Mouse (Mus musculus) heart, embryonic 12.5 days (tissue): ENCODE results near the gene Birc5. TPM values are rescaled to one million over a fixed set of nuclear protein-coding genes. Genes with fewer than 3 reads are reported as not detected.
"Not testable (repeated sequence)": the region's sequence is repeated elsewhere in the genome, so short reads cannot be mapped to it uniquely, and the experiment has no call there.

Source experiments
- ATAC-seq: fragments of 200-750 bp; cut with Nextera tagmentation; 2 replicates; pipeline ENCODE4 v1.8.0; 2017; ENCODE audit warnings: moderate TSS enrichment, moderate library complexity; ENCODE audit not compliant: insufficient number of reproducible peaks, low FRiP score
- H3K27ac ChIP-seq: fragments of 300-500 bp; sonication (generic); 2 replicates; pipeline ENCODE4 v1.5.1; 2016; ENCODE audit warnings: mild to moderate bottlenecking, moderate library complexity; ENCODE audit not compliant: poor library complexity, severe bottlenecking
- H3K27me3 ChIP-seq: fragments of 300-500 bp; sonication (generic); replicated peaks from 2 replicates; pipeline ENCODE4 v1.6.1; 2016; ENCODE audit warnings: mild to moderate bottlenecking, moderate library complexity
- H3K36me3 ChIP-seq: fragments of 300-500 bp; sonication (generic); 2 replicates; pipeline ENCODE4 v1.6.1; 2016; ENCODE audit warnings: mild to moderate bottlenecking, moderate library complexity
- H3K4me1 ChIP-seq: fragments of 300-500 bp; sonication (generic); replicated peaks from 2 replicates; pipeline ENCODE4 v1.6.1; 2016; ENCODE audit warnings: mild to moderate bottlenecking
- H3K4me2 ChIP-seq: fragments of 300-500 bp; sonication (generic); 2 replicates; pipeline ENCODE4 v1.6.1; 2016; ENCODE audit warnings: mild to moderate bottlenecking, moderate library complexity
- H3K4me3 ChIP-seq: fragments of 300-500 bp; sonication (generic); 2 replicates; pipeline ENCODE4 v1.5.1; 2016; ENCODE audit warnings: mild to moderate bottlenecking
- H3K9ac ChIP-seq: fragments of 300-500 bp; sonication (generic); 2 replicates; pipeline ENCODE4 v1.6.1; 2016; ENCODE audit warnings: mild to moderate bottlenecking, moderate library complexity
- H3K9me3 ChIP-seq: fragments of 300-500 bp; sonication (generic); replicated peaks from 2 replicates; pipeline ENCODE4 v1.6.1; 2016; ENCODE audit warnings: mild to moderate bottlenecking, moderate library complexity
- WGBS: fragments of 180-500 bp; shearing (Covaris S2); methylation state at CpG from one replicate; pipeline ENCODE4 v1.1.7; 2016; 5-methylcytosine and 5-hydroxymethylcytosine counted together
- polyA plus RNA-seq: library from polyadenylated mRNA; unstranded; fragments of >200 nt; fragmentation: Nextera tagmentation; extraction: Ambion mirVana; gene quantifications from 2 replicates; pipeline ENCODE4 v1.2.1, GENCODE M21; 2016

The Birc5 gene
- polyA plus RNA-seq: 250 and 252 TPM in 2 replicates

GRCm38 (mm10) chr11:117848985-117849671 is at the start of gene Birc5:
Gene Birc5, plus strand, starts transcription at chr11:117849251.
- peak within 1 kb of the TSS; percentile 85 for H3K9ac ChIP-seq
- peak; percentile 96 for ATAC-seq
- peaks cover 30% of the 10 kb centered on the region for H3K36me3 ChIP-seq
- H3K9me3 ChIP-seq: no peaks in the 10 kb centered on the region
- H3K4me2 ChIP-seq: peak within 1 kb of the TSS; percentile 86
- H3K27me3 ChIP-seq: no peaks in the 10 kb centered on the region
- WGBS: under 1% methylated on average over 51 of the region's 51 CpGs
- H3K4me1 ChIP-seq: peaks cover 27% of the 10 kb centered on the region
- H3K27ac ChIP-seq: peak within 1 kb of the TSS; percentile 97
- H3K4me3 ChIP-seq: peak within 1 kb of the TSS; percentile 74

- no peaks in the 10 kb centered on the region for H3K9me3 ChIP-seq
- no peak overlapping the region for H3K9ac ChIP-seq
- H3K27me3 ChIP-seq: peaks cover 11% of the 10 kb centered on the region
- H3K4me2 ChIP-seq: no peak overlapping the region
- 87% methylated on average over 7 of the region's 7 CpGs for WGBS
- H3K4me1 ChIP-seq: peaks cover 22% of the 10 kb centered on the region
- no peak overlapping the region for H3K27ac ChIP-seq
- ATAC-seq: no peak
- no peak overlapping the region for H3K4me3 ChIP-seq
- no peaks in the 10 kb centered on the region for H3K36me3 ChIP-seq
Measured at GRCm38 (mm10) chr11:117800038-117800437, 49.0 kb upstream of the Birc5 start.

- H3K9ac ChIP-seq: no peak overlapping the region
- no peak for ATAC-seq
- peaks cover 9% of the 10 kb centered on the region for H3K27me3 ChIP-seq
- no peak overlapping the region for H3K4me3 ChIP-seq
- 72% methylated on average over 7 of the region's 7 CpGs for WGBS
- H3K4me1 ChIP-seq: peaks cover 22% of the 10 kb centered on the region
- no peaks in the 10 kb centered on the region for H3K36me3 ChIP-seq
- no peak overlapping the region for H3K27ac ChIP-seq
- H3K9me3 ChIP-seq: no peaks in the 10 kb centered on the region
- no peak overlapping the region for H3K4me2 ChIP-seq
Measured at GRCm38 (mm10) chr11:117801650-117802049, 47.4 kb upstream of the Birc5 start.

- H3K4me1 ChIP-seq: peaks cover 13% of the 10 kb centered on the region
- no peak overlapping the region for H3K4me3 ChIP-seq
- H3K9me3 ChIP-seq: no peaks in the 10 kb centered on the region
- no peak for ATAC-seq
- no peak overlapping the region for H3K4me2 ChIP-seq
- no peak overlapping the region for H3K27ac ChIP-seq
- no peaks in the 10 kb centered on the region for H3K36me3 ChIP-seq
- no peak overlapping the region for H3K9ac ChIP-seq
- 94% methylated on average over 3 of the region's 3 CpGs for WGBS
- peaks cover 9% of the 10 kb centered on the region for H3K27me3 ChIP-seq
Measured at GRCm38 (mm10) chr11:117803166-117803688, 45.8 kb upstream of the Birc5 start.

DNA sequence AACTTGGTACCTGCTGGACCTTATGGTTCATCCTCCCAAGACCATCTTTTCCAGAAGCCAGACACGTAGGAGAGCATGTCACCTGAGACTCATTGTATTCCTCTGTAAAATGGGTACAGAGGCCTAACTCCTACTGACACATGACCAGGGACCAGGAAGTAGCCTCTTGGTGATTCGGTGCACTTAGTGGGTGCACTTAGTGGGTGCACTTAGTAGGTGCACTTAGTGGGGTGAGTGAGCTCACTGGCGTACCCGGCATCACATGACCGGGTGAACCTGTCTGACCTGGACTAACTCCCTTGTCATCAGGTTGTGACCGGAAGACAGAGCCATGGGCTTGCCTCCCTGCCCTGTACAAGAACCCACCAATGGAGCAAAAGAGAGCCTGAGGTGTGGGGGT is 42.3 kb upstream of the Birc5 start:
- Histone ChIP-seq H3K4me1 (peaks cover 20% of the 10 kb centered on the region), H3K36me3 (peaks cover under 1% of the 10 kb centered on the region; the same call in 1 of the 2 replicates), H3K4me3 (no peak overlapping the region), H3K9ac (no peak overlapping the region), H3K4me2 (no peak overlapping the region), H3K9me3 (no peaks in the 10 kb centered on the region), H3K27me3 (peaks cover 9% of the 10 kb centered on the region), H3K27ac (no peak overlapping the region)
- ATAC-seq: no peak
- WGBS: 95% methylated on average over 6 of the region's 6 CpGs

GRCm38 (mm10) chr11:117809407-117810311 is 39.4 kb upstream of the Birc5 start, which contains the start of the genes Gm20708 and Syngr2:
Gene Gm20708, plus strand, starts transcription at chr11:117809668.
Gene Syngr2, plus strand, starts transcription at chr11:117809668.
- H3K9ac ChIP-seq: peak within 1 kb of the TSS; percentile 77
- WGBS: under 1% methylated on average over 73 of the region's 75 CpGs
- H3K4me2 ChIP-seq: peak within 1 kb of the TSS; percentile 95
- H3K9me3 ChIP-seq: no peaks in the 10 kb centered on the region
- peaks cover 3% of the 10 kb centered on the region; the same call in 1 of the 2 replicates for H3K27me3 ChIP-seq
- peaks cover 29% of the 10 kb centered on the region for H3K36me3 ChIP-seq
- peak within 1 kb of the TSS; percentile 67 for H3K4me3 ChIP-seq
- peaks cover 28% of the 10 kb centered on the region for H3K4me1 ChIP-seq
- peak; percentile 82 for ATAC-seq
- peak within 1 kb of the TSS; percentile 24 for H3K27ac ChIP-seq

GRCm38 (mm10) chr11:117810401-117811046 is 38.5 kb upstream of the Birc5 start:
- peak overlapping the region; percentile 67 for H3K4me3 ChIP-seq
- peaks cover 34% of the 10 kb centered on the region for H3K4me1 ChIP-seq
- H3K27ac ChIP-seq: peak overlapping the region; percentile 24
- peak; percentile 83 for ATAC-seq
- WGBS: under 1% methylated on average over 21 of the region's 21 CpGs
- peaks cover 3% of the 10 kb centered on the region; the same call in 1 of the 2 replicates for H3K27me3 ChIP-seq
- H3K4me2 ChIP-seq: peak overlapping the region; percentile 95
- H3K9ac ChIP-seq: peak overlapping the region; percentile 77
- no peaks in the 10 kb centered on the region for H3K9me3 ChIP-seq
- H3K36me3 ChIP-seq: peaks cover 38% of the 10 kb centered on the region

- peaks cover 71% of the 10 kb centered on the region for H3K36me3 ChIP-seq
- H3K4me3 ChIP-seq: no peak overlapping the region
- H3K4me2 ChIP-seq: no peak overlapping the region
- WGBS: 62% methylated on average over 5 of the region's 5 CpGs
- no peak overlapping the region for H3K27ac ChIP-seq
- H3K27me3 ChIP-seq: no peaks in the 10 kb centered on the region
- no peaks in the 10 kb centered on the region for H3K9me3 ChIP-seq
- no peak overlapping the region for H3K9ac ChIP-seq
- peaks cover 40% of the 10 kb centered on the region for H3K4me1 ChIP-seq
- no peak for ATAC-seq
Measured at GRCm38 (mm10) chr11:117813867-117814266, 35.2 kb upstream of the Birc5 start.

- no peak overlapping the region for H3K4me2 ChIP-seq
- H3K9ac ChIP-seq: no peak overlapping the region
- peaks cover 80% of the 10 kb centered on the region for H3K36me3 ChIP-seq
- no peak overlapping the region for H3K4me3 ChIP-seq
- H3K9me3 ChIP-seq: no peaks in the 10 kb centered on the region
- no peaks in the 10 kb centered on the region for H3K27me3 ChIP-seq
- WGBS: 88% methylated on average over 6 of the region's 6 CpGs
- no peak for ATAC-seq
- peaks cover 45% of the 10 kb centered on the region for H3K4me1 ChIP-seq
- no peak overlapping the region for H3K27ac ChIP-seq
Measured at GRCm38 (mm10) chr11:117814704-117815366, 34.2 kb upstream of the Birc5 start.

DNA sequence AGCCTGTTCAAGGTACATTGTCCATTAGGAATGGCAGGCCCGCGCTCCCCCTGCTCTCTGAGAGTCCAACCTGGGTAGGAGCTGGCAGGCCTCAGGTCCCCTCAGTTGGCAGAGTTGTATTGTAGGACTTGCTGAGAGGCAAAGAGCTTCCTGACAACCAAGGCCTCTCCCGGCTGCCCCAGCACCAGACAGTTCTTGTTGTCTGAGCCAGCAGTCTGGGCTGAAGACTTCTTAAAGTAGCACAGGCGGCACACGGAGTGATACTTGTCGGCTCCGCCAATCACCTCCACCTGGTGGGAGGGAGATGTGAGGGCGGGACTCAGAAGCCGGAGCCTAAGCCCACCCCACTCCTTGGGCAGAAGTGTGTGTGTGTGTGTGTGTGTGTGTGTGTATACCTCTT is 33.2 kb upstream of the Birc5 start:
- not testable (repeated sequence) for H3K9me3 ChIP-seq, H3K27me3 ChIP-seq, ATAC-seq, H3K9ac ChIP-seq, H3K4me2 ChIP-seq, H3K27ac ChIP-seq, H3K4me3 ChIP-seq
- WGBS: 77% methylated on average over 9 of the region's 9 CpGs
- Histone ChIP-seq H3K4me1 (peaks cover 42% of the 10 kb centered on the region), H3K36me3 (peaks cover 91% of the 10 kb centered on the region)
